Mouse (Mus musculus): ENCODE data around the gene Fermt3. TPM values are rescaled to one million over a fixed set of nuclear protein-coding genes. Genes with fewer than 3 reads are reported as not detected.
"Not testable (repeated sequence)": the region's sequence is repeated elsewhere in the genome, so short reads cannot be mapped to it uniquely, and the experiment has no call there.

Gene Fermt3
- polyA plus RNA-seq, 1 experiment: 4.8 TPM

- peak; percentile 36; the same call in 1 of the 2 replicates for TF ChIP-seq POLR2A (IDR thresholded peaks at IDR 0.05; ENCODE audit: borderline replicate concordance, extremely low read depth, insufficient read depth, insufficient read length, poor library complexity, severe bottlenecking)
- TF ChIP-seq CTCF (IDR thresholded peaks at IDR 0.05; ENCODE audit: borderline replicate concordance, extremely low read depth, insufficient read depth, insufficient read length): no peak
Observed at GRCm38 (mm10) chr19:6996006-6996405, 23.3 kb downstream of the Fermt3 start, which contains the start of the genes Nudt22 and Trpt1. Nudt22 (minus strand) TSS chr19:6996117. Trpt1 (plus strand) TSS chr19:6996131.

GRCm38 (mm10) chr19:6995255-6995991, 23.8 kb downstream of the Fermt3 start:
- DNase-seq (ENCODE audit: low read depth): no peak
- no peak for TF ChIP-seq POLR2A (IDR thresholded peaks at IDR 0.05; ENCODE audit: borderline replicate concordance, extremely low read depth, insufficient read depth, insufficient read length, poor library complexity, severe bottlenecking)
- TF ChIP-seq CTCF (IDR thresholded peaks at IDR 0.05; ENCODE audit: borderline replicate concordance, extremely low read depth, insufficient read depth, insufficient read length): no peak

More at GRCm38 (mm10) chr19:6996006-6996405, 23.3 kb downstream of the Fermt3 start, which contains the start of the genes Nudt22 and Trpt1:
- peak; percentile 93 for DNase-seq (ENCODE audit: low read depth)

GRCm38 (mm10) chr19:6994489-6994888, 24.8 kb downstream of the Fermt3 start:
- TF ChIP-seq CTCF (IDR thresholded peaks at IDR 0.05; ENCODE audit: borderline replicate concordance, extremely low read depth, insufficient read depth, insufficient read length) (no peak), POLR2A (IDR thresholded peaks at IDR 0.05; ENCODE audit: borderline replicate concordance, extremely low read depth, insufficient read depth, insufficient read length, poor library complexity, severe bottlenecking) (no peak)

GRCm38 (mm10) chr19:6994002-6994401, 25.3 kb downstream of the Fermt3 start:
- TF ChIP-seq CTCF (IDR thresholded peaks at IDR 0.05; ENCODE audit: borderline replicate concordance, extremely low read depth, insufficient read depth, insufficient read length) (no peak), POLR2A (IDR thresholded peaks at IDR 0.05; ENCODE audit: borderline replicate concordance, extremely low read depth, insufficient read depth, insufficient read length, poor library complexity, severe bottlenecking) (no peak)
- DNase-seq (ENCODE audit: low read depth): no peak

More at GRCm38 (mm10) chr19:6994489-6994888, 24.8 kb downstream of the Fermt3 start:
- DNase-seq (ENCODE audit: low read depth): no peak

- TF ChIP-seq CTCF (IDR thresholded peaks at IDR 0.05; ENCODE audit: borderline replicate concordance, extremely low read depth, insufficient read depth, insufficient read length) (no peak), POLR2A (IDR thresholded peaks at IDR 0.05; ENCODE audit: borderline replicate concordance, extremely low read depth, insufficient read depth, insufficient read length, poor library complexity, severe bottlenecking) (no peak)
- DNase-seq (ENCODE audit: low read depth): no peak
Observed at GRCm38 (mm10) chr19:6993011-6993770, 26.1 kb downstream of the Fermt3 start.

GRCm38 (mm10) chr19:6992011-6992858, 27.0 kb downstream of the Fermt3 start, which contains the start of gene Dnajc4:
Dnajc4 (minus strand) TSS chr19:6992572.
- peak; percentile 99 for DNase-seq (ENCODE audit: low read depth)
- TF ChIP-seq POLR2A (IDR thresholded peaks at IDR 0.05; ENCODE audit: borderline replicate concordance, extremely low read depth, insufficient read depth, insufficient read length, poor library complexity, severe bottlenecking) (peak; percentile 23; the same call in 1 of the 2 replicates), CTCF (IDR thresholded peaks at IDR 0.05; ENCODE audit: borderline replicate concordance, extremely low read depth, insufficient read depth, insufficient read length) (no peak)

- not testable (repeated sequence) for DNase-seq (ENCODE audit: low read depth)
Observed at GRCm38 (mm10) chr19:6991166-6991565, 28.1 kb downstream of the Fermt3 start.

- DNase-seq (ENCODE audit: low read depth): no peak
- no peak for TF ChIP-seq POLR2A (IDR thresholded peaks at IDR 0.05; ENCODE audit: borderline replicate concordance, extremely low read depth, insufficient read depth, insufficient read length, poor library complexity, severe bottlenecking)
- TF ChIP-seq CTCF (IDR thresholded peaks at IDR 0.05; ENCODE audit: borderline replicate concordance, extremely low read depth, insufficient read depth, insufficient read length): no peak
Observed at GRCm38 (mm10) chr19:6990712-6991111, 28.6 kb downstream of the Fermt3 start.

- DNase-seq (ENCODE audit: low read depth): no peak
Observed at GRCm38 (mm10) chr19:6989251-6989650, 30.0 kb downstream of the Fermt3 start.

GRCm38 (mm10) chr19:6987904-6988285, 31.4 kb downstream of the Fermt3 start:
- TF ChIP-seq POLR2A (IDR thresholded peaks at IDR 0.05; ENCODE audit: borderline replicate concordance, extremely low read depth, insufficient read depth, insufficient read length, poor library complexity, severe bottlenecking) (no peak), CTCF (IDR thresholded peaks at IDR 0.05; ENCODE audit: borderline replicate concordance, extremely low read depth, insufficient read depth, insufficient read length) (no peak)
- no peak for DNase-seq (ENCODE audit: low read depth)

More at GRCm38 (mm10) chr19:6989251-6989650, 30.0 kb downstream of the Fermt3 start:
- TF ChIP-seq POLR2A (IDR thresholded peaks at IDR 0.05; ENCODE audit: borderline replicate concordance, extremely low read depth, insufficient read depth, insufficient read length, poor library complexity, severe bottlenecking) (no peak), CTCF (IDR thresholded peaks at IDR 0.05; ENCODE audit: borderline replicate concordance, extremely low read depth, insufficient read depth, insufficient read length) (no peak)
